Mouse (Mus musculus): ENCODE data around the gene Crlf1. TPM values are rescaled to one million over a fixed set of nuclear protein-coding genes. Genes with fewer than 3 reads are reported as not detected.

The Crlf1 gene
- polyA plus RNA-seq, 1 experiment = 3.4 TPM

GRCm38 (mm10) chr8:70477269-70477982 is 15.5 kb upstream of the Crlf1 start:
- Histone ChIP-seq H3K4me1 (ENCODE audit: control insufficient read depth, insufficient read depth, insufficient read length) (peaks cover 5% of the 10 kb centered on the region; the same call in 1 of the 2 replicates), H3K27me3 (ENCODE audit: control insufficient read depth, insufficient read depth, low read length) (no peaks in the 10 kb centered on the region), H3K27ac (ENCODE audit: insufficient read depth, low read length) (no peak overlapping the region), H3K4me3 (ENCODE audit: extremely low read depth, insufficient read depth, insufficient read length) (peak overlapping the region; percentile 70), H3K36me3 (ENCODE audit: control insufficient read depth, insufficient read depth, low read length) (no peaks in the 10 kb centered on the region)
- 18% methylated on average over 21 of the region's 21 CpGs for WGBS
- TF ChIP-seq CTCF (IDR thresholded peaks at IDR 0.05; ENCODE audit: extremely low read depth, insufficient read depth, insufficient read length, insufficient replicate concordance) = no peak
- TF ChIP-seq POLR2A (IDR thresholded peaks at IDR 0.05; ENCODE audit: low read depth, low read length) = no peak
- DNase-seq (ENCODE audit: low read depth in 1 of 2, low spot score in 2 of 2) = no peak

DNA sequence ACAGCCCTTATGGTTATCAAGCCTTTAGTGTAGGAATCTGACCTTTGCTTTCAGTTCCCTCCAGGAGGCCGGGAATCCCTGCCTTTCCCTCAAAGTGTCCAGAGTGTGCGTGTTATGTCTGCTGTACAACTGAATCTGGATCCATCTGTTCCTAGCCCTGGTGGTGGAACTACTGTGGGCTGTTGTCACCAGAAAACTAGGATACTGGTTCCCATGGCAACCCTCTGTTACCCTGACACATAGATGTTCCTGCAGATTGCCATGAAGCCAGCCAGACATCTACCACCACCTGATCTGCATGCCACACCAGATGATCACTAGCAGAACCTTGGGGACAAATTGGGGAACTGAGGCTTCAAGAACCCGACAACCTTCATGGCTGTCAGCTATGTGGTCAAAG is 11.1 kb upstream of the Crlf1 start:
- Histone ChIP-seq H3K27ac (ENCODE audit: insufficient read depth, low read length) (no peak overlapping the region), H3K27me3 (ENCODE audit: control insufficient read depth, insufficient read depth, low read length) (peaks cover 3% of the 10 kb centered on the region; the same call in 1 of the 2 replicates), H3K4me3 (ENCODE audit: extremely low read depth, insufficient read depth, insufficient read length) (no peak overlapping the region), H3K36me3 (ENCODE audit: control insufficient read depth, insufficient read depth, low read length) (no peaks in the 10 kb centered on the region), H3K4me1 (ENCODE audit: control insufficient read depth, insufficient read depth, insufficient read length) (peaks cover 5% of the 10 kb centered on the region; the same call in 1 of the 2 replicates)
- TF ChIP-seq CTCF (IDR thresholded peaks at IDR 0.05; ENCODE audit: extremely low read depth, insufficient read depth, insufficient read length, insufficient replicate concordance) (no peak), POLR2A (IDR thresholded peaks at IDR 0.05; ENCODE audit: low read depth, low read length) (no peak)
- WGBS = 80% methylated on average over 3 of the region's 3 CpGs
- DNase-seq (ENCODE audit: low read depth in 1 of 2, low spot score in 2 of 2) = no peak

DNA sequence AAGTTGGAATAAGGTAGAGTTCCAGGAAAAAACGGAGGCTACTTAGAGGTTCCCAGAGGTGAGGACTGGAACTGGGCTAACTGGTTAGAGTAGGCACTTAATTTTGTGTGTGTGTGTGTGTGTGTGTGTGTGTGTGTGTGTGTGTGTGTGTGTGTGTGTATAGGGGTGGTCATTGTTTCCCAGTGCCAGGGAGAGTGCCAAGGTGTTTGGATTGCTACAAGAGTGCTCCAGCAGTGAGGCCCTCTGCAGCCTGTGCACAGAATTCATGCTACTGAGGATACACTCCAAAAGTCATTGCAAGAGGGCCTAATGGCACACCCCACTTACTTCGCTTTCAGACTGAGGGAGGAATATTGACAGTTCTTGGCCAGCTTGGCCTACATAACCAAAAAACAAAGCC is 10.0 kb upstream of the Crlf1 start:
- Histone ChIP-seq H3K4me1 (ENCODE audit: control insufficient read depth, insufficient read depth, insufficient read length) (no peaks in the 10 kb centered on the region; the same call in 1 of the 2 replicates), H3K27me3 (ENCODE audit: control insufficient read depth, insufficient read depth, low read length) (peaks cover 4% of the 10 kb centered on the region; the same call in 1 of the 2 replicates), H3K4me3 (ENCODE audit: extremely low read depth, insufficient read depth, insufficient read length) (no peak overlapping the region), H3K27ac (ENCODE audit: insufficient read depth, low read length) (no peak overlapping the region), H3K36me3 (ENCODE audit: control insufficient read depth, insufficient read depth, low read length) (no peaks in the 10 kb centered on the region)
- no peak for DNase-seq (ENCODE audit: low read depth in 1 of 2, low spot score in 2 of 2)
- TF ChIP-seq POLR2A (IDR thresholded peaks at IDR 0.05; ENCODE audit: low read depth, low read length) = no peak
- no peak for TF ChIP-seq CTCF (IDR thresholded peaks at IDR 0.05; ENCODE audit: extremely low read depth, insufficient read depth, insufficient read length, insufficient replicate concordance)
- WGBS = 83% methylated on average over 2 of the region's 2 CpGs

- H3K36me3 ChIP-seq (ENCODE audit: control insufficient read depth, insufficient read depth, low read length) = no peaks in the 10 kb centered on the region
- WGBS = 74% methylated on average over 7 of the region's 7 CpGs
- no peak for DNase-seq (ENCODE audit: low read depth in 1 of 2, low spot score in 2 of 2)
- TF ChIP-seq POLR2A (IDR thresholded peaks at IDR 0.05; ENCODE audit: low read depth, low read length) = no peak
- no peak for TF ChIP-seq CTCF (IDR thresholded peaks at IDR 0.05; ENCODE audit: extremely low read depth, insufficient read depth, insufficient read length, insufficient replicate concordance)
- no peak overlapping the region for H3K27ac ChIP-seq (ENCODE audit: insufficient read depth, low read length)
- peaks cover 7% of the 10 kb centered on the region for H3K4me1 ChIP-seq (ENCODE audit: control insufficient read depth, insufficient read depth, insufficient read length)
- H3K27me3 ChIP-seq (ENCODE audit: control insufficient read depth, insufficient read depth, low read length) = peaks cover 23% of the 10 kb centered on the region
- no peak overlapping the region for H3K4me3 ChIP-seq (ENCODE audit: extremely low read depth, insufficient read depth, insufficient read length)
These were observed 6.7 kb upstream of the Crlf1 start for GRCm38 (mm10) chr8:70486191-70486681.

DNA sequence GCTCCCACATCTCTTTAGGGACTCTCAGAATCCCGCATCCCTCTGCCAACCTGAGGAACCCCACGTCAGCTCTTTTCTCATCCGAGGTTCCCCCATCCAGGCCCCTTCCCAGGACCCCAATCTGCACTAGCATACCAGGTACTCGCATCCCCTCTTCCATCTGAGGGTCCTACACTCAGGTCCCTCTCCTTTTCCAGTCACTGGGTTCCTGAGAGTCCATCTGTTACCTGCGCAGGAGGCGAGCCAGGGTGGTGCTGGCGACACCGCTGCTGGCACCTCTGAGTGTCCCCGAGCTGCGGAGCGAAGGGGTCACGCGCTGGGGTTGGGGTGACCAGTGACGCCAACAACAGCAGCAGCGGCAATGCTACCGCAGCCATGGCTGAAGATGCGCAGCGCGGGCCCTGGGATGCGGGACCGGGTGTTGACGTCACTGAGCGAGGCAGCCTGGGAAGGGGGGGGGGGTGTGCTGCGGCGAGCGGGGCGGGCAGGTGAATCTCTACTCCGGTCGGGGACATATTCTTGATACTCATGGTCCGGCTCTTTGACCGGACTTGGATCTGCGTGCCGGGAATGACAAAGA is 5.9 kb upstream of the Crlf1 start, which contains the start of gene Tmem59l:
TSS of gene Tmem59l (minus strand) at position 418 of the 580 bp plus-strand sequence.
- Histone ChIP-seq H3K27me3 (ENCODE audit: control insufficient read depth, insufficient read depth, low read length) (peaks cover 28% of the 10 kb centered on the region), H3K4me3 (ENCODE audit: extremely low read depth, insufficient read depth, insufficient read length) (peak within 1 kb of the TSS; percentile 15), H3K36me3 (ENCODE audit: control insufficient read depth, insufficient read depth, low read length) (no peaks in the 10 kb centered on the region), H3K4me1 (ENCODE audit: control insufficient read depth, insufficient read depth, insufficient read length) (peaks cover 7% of the 10 kb centered on the region), H3K27ac (ENCODE audit: insufficient read depth, low read length) (no peak within 1 kb of the TSS)
- no peak for TF ChIP-seq CTCF (IDR thresholded peaks at IDR 0.05; ENCODE audit: extremely low read depth, insufficient read depth, insufficient read length, insufficient replicate concordance)
- no peak for DNase-seq (ENCODE audit: low read depth in 1 of 2, low spot score in 2 of 2)
- 49% methylated on average over 33 of the region's 33 CpGs for WGBS

DNA sequence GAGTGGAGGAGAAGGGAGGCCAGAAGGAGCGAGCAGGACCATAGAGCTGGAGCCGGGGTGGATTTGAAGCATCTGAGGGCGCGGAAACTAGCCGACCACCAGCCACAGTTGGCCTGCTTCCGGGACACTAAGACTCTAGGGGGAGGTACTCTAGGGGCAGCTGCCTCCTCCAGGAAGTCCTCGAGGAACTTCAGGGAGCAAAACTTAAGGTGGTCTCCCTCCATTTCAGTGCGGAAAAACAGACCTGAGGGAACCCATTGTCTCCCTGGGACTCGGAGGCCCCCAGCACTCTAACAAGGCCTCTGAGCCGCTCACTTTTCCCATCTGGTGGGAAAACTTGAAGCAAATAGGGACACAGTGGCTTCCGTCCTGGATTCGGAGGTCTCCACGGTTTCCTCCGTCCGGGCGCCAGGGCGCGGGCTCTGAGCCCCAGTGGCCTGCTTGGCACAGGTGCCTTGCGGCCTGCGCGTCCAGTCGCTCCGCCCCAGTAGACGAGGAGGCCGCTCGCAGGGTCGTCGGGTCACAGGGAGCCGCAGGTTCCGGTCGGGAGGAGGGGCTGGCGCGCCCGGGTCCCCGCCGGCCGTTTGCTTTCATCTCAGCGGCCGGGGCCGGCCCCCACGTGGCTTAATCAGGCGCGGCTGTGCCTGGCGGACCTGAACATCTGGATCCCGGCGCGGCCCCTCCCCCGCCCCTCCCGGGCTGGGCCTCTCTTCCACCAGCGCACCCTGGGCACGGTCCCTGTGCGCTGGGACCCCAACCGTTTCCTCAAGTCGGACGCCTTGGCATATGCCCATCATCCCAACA is 4.8 kb upstream of the Crlf1 start:
- Histone ChIP-seq H3K4me1 (ENCODE audit: control insufficient read depth, insufficient read depth, insufficient read length) (peaks cover 11% of the 10 kb centered on the region), H3K36me3 (ENCODE audit: control insufficient read depth, insufficient read depth, low read length) (no peaks in the 10 kb centered on the region), H3K27me3 (ENCODE audit: control insufficient read depth, insufficient read depth, low read length) (peaks cover 38% of the 10 kb centered on the region), H3K4me3 (ENCODE audit: extremely low read depth, insufficient read depth, insufficient read length) (peak overlapping the region; percentile 15), H3K27ac (ENCODE audit: insufficient read depth, low read length) (no peak overlapping the region)
- TF ChIP-seq CTCF (IDR thresholded peaks at IDR 0.05; ENCODE audit: extremely low read depth, insufficient read depth, insufficient read length, insufficient replicate concordance) (no peak), POLR2A (IDR thresholded peaks at IDR 0.05; ENCODE audit: low read depth, low read length) (no peak)
- 2% methylated on average over 55 of the region's 55 CpGs for WGBS
- no peak for DNase-seq (ENCODE audit: low read depth in 1 of 2, low spot score in 2 of 2)

All from spleen, adult 2 months (tissue).